Mouse (Mus musculus) liver, embryonic 11.5 days (tissue): ENCODE data around the gene Sdc4. TPM values are rescaled to one million over a fixed set of nuclear protein-coding genes. Genes with fewer than 3 reads are reported as not detected.

Source experiments
- ATAC-seq: fragments of 200-750 bp; cut with Nextera tagmentation; replicated peaks from 2 replicates; pipeline ENCODE4 v1.8.0; 2017; ENCODE audit warnings: moderate number of reproducible peaks, mild to moderate bottlenecking, moderate TSS enrichment, moderate library complexity; ENCODE audit not compliant: low FRiP score
- DNase-seq: peaks from one replicate; pipeline ENCODE4 v3.0.0-alpha.2; 2017; ENCODE audit warnings: low spot score
- H3K27ac ChIP-seq: fragments of 300-500 bp; sonication (generic); 2 replicates; pipeline ENCODE4 v1.5.1; 2014; ENCODE audit warnings: mild to moderate bottlenecking, low read depth, low read length, control low read depth
- H3K27me3 ChIP-seq: fragments of 300-500 bp; sonication (generic); replicated peaks from 2 replicates; pipeline ENCODE4 v1.6.1; 2014; ENCODE audit warnings: low read length, mixed read lengths; ENCODE audit not compliant: control insufficient read depth, insufficient read depth
- H3K36me3 ChIP-seq: fragments of 300-500 bp; sonication (generic); 2 replicates; pipeline ENCODE4 v1.6.1; 2014; ENCODE audit warnings: mild to moderate bottlenecking, low read length, moderate library complexity, mixed read lengths; ENCODE audit not compliant: control insufficient read depth, insufficient read depth
- H3K4me1 ChIP-seq: fragments of 300-500 bp; sonication (generic); replicated peaks from 2 replicates; pipeline ENCODE4 v1.6.1; 2014; ENCODE audit warnings: low read length, mixed read lengths; ENCODE audit not compliant: control insufficient read depth, insufficient read depth
- H3K4me2 ChIP-seq: fragments of 300-500 bp; sonication (generic); 2 replicates; pipeline ENCODE4 v1.6.1; 2014; ENCODE audit warnings: mild to moderate bottlenecking, control low read depth, moderate library complexity
- H3K4me3 ChIP-seq: fragments of 300-500 bp; sonication (generic); 2 replicates; pipeline ENCODE4 v1.5.1; 2014; ENCODE audit warnings: low read depth, low read length, control low read depth
- H3K9ac ChIP-seq: fragments of 300-500 bp; sonication (generic); 2 replicates; pipeline ENCODE4 v1.6.1; 2014; ENCODE audit warnings: low read depth, low read length, control low read depth
- H3K9me3 ChIP-seq: fragments of 300-500 bp; sonication (generic); 2 replicates; pipeline ENCODE4 v1.6.1; 2016; ENCODE audit warnings: low read length, inconsistent platforms, mixed read lengths; ENCODE audit not compliant: control insufficient read depth
- WGBS: fragments of 180-500 bp; shearing (Covaris S2); extraction: QIAGEN DNeasy Blood & Tissue Kit; methylation state at CpG from one replicate; pipeline ENCODE4 v1.1.7; 2014; 5-methylcytosine and 5-hydroxymethylcytosine counted together
- polyA plus RNA-seq: library from polyadenylated mRNA; unstranded; fragments of >200 nt; fragmentation: Nextera tagmentation; extraction: Ambion mirVana; gene quantifications from 2 replicates; pipeline ENCODE4 v1.2.1, GENCODE M21; 2014

Gene Sdc4
- polyA plus RNA-seq, 1 experiment from 2014 or later = 38.9 TPM

- peaks cover 4% of the 10 kb centered on the region; the same call in 1 of the 2 replicates for H3K36me3 ChIP-seq
- WGBS = 14% methylated on average over 7 of the region's 7 CpGs
- peaks cover 38% of the 10 kb centered on the region for H3K4me1 ChIP-seq
- no peak overlapping the region for H3K9ac ChIP-seq
- ATAC-seq (no peak), DNase-seq (no peak)
- H3K9me3 ChIP-seq = no peaks in the 10 kb centered on the region
- H3K27ac ChIP-seq = 0 out of 2 replicates have a peak overlapping the region, but pooled peaks have one; percentile 28
- no peak overlapping the region for H3K4me3 ChIP-seq
- H3K4me2 ChIP-seq = peak overlapping the region; percentile 31; the same call in 1 of the 2 replicates
- H3K27me3 ChIP-seq = peaks cover 40% of the 10 kb centered on the region
Observed at GRCm38 (mm10) chr2:164430697-164431096, 13.0 kb downstream of the Sdc4 start.

GRCm38 (mm10) chr2:164429881-164430615 lies 13.6 kb downstream of the Sdc4 start:
- DNase-seq (no peak), ATAC-seq (no peak)
- WGBS = 40% methylated on average over 15 of the region's 15 CpGs
- peaks cover 4% of the 10 kb centered on the region; the same call in 1 of the 2 replicates for H3K36me3 ChIP-seq
- H3K9me3 ChIP-seq = no peaks in the 10 kb centered on the region
- H3K9ac ChIP-seq = no peak overlapping the region
- no peak overlapping the region for H3K4me3 ChIP-seq
- peaks cover 31% of the 10 kb centered on the region for H3K4me1 ChIP-seq
- H3K27ac ChIP-seq = 0 out of 2 replicates have a peak overlapping the region, but pooled peaks have one; percentile 28
- no peak overlapping the region; the same call in 1 of the 2 replicates for H3K4me2 ChIP-seq
- H3K27me3 ChIP-seq = peaks cover 40% of the 10 kb centered on the region

GRCm38 (mm10) chr2:164428451-164428850 lies 15.2 kb downstream of the Sdc4 start:
- 31% methylated on average over 5 of the region's 5 CpGs for WGBS
- peaks cover 40% of the 10 kb centered on the region for H3K27me3 ChIP-seq

GRCm38 (mm10) chr2:164426952-164427351 lies 16.7 kb downstream of the Sdc4 start:
- H3K9me3 ChIP-seq = no peaks in the 10 kb centered on the region
- DNase-seq (no peak), ATAC-seq (no peak)
- H3K27me3 ChIP-seq = peaks cover 37% of the 10 kb centered on the region
- no peak overlapping the region for H3K27ac ChIP-seq
- WGBS = 68% methylated on average over 5 of the region's 5 CpGs
- H3K4me2 ChIP-seq = no peak overlapping the region
- H3K4me1 ChIP-seq = peaks cover 20% of the 10 kb centered on the region
- H3K36me3 ChIP-seq = peaks cover 13% of the 10 kb centered on the region; the same call in 1 of the 2 replicates
- no peak overlapping the region for H3K9ac ChIP-seq
- H3K4me3 ChIP-seq = no peak overlapping the region

More at GRCm38 (mm10) chr2:164428451-164428850, 15.2 kb downstream of the Sdc4 start:
- Histone ChIP-seq H3K4me3 (no peak overlapping the region), H3K4me2 (no peak overlapping the region), H3K36me3 (peaks cover 13% of the 10 kb centered on the region; the same call in 1 of the 2 replicates), H3K9ac (no peak overlapping the region), H3K4me1 (peaks cover 27% of the 10 kb centered on the region), H3K27ac (no peak overlapping the region), H3K9me3 (no peaks in the 10 kb centered on the region)
- no peak for DNase-seq
- ATAC-seq = no peak

GRCm38 (mm10) chr2:164426121-164426520 lies 17.6 kb downstream of the Sdc4 start:
- Histone ChIP-seq H3K9me3 (no peaks in the 10 kb centered on the region), H3K4me2 (no peak overlapping the region), H3K27me3 (peaks cover 31% of the 10 kb centered on the region), H3K36me3 (peaks cover 13% of the 10 kb centered on the region; the same call in 1 of the 2 replicates), H3K9ac (no peak overlapping the region), H3K4me3 (no peak overlapping the region), H3K27ac (no peak overlapping the region), H3K4me1 (peaks cover 12% of the 10 kb centered on the region)
- DNase-seq (no peak), ATAC-seq (no peak)
- WGBS = 13% methylated on average over 12 of the region's 12 CpGs

GRCm38 (mm10) chr2:164425401-164425800 lies 18.3 kb downstream of the Sdc4 start:
- Histone ChIP-seq H3K4me3 (no peak overlapping the region), H3K27ac (no peak overlapping the region), H3K4me1 (peaks cover 5% of the 10 kb centered on the region), H3K9ac (no peak overlapping the region), H3K36me3 (peaks cover 13% of the 10 kb centered on the region; the same call in 1 of the 2 replicates), H3K9me3 (no peaks in the 10 kb centered on the region), H3K27me3 (peaks cover 26% of the 10 kb centered on the region), H3K4me2 (no peak overlapping the region)
- 86% methylated on average over 5 of the region's 5 CpGs for WGBS
- ATAC-seq = no peak
- no peak for DNase-seq

GRCm38 (mm10) chr2:164424406-164424805 lies 19.3 kb downstream of the Sdc4 start:
- no peak overlapping the region for H3K4me2 ChIP-seq
- H3K36me3 ChIP-seq = peaks cover 13% of the 10 kb centered on the region; the same call in 1 of the 2 replicates
- ATAC-seq (no peak), DNase-seq (no peak)
- no peaks in the 10 kb centered on the region for H3K9me3 ChIP-seq
- H3K9ac ChIP-seq = no peak overlapping the region
- peaks cover 3% of the 10 kb centered on the region; the same call in 1 of the 2 replicates for H3K4me1 ChIP-seq
- H3K27ac ChIP-seq = no peak overlapping the region
- H3K4me3 ChIP-seq = no peak overlapping the region
- 90% methylated on average over 8 of the region's 8 CpGs for WGBS
- H3K27me3 ChIP-seq = peaks cover 16% of the 10 kb centered on the region

- Histone ChIP-seq H3K4me2 (no peak overlapping the region), H3K9ac (no peak overlapping the region), H3K9me3 (no peaks in the 10 kb centered on the region), H3K27ac (no peak overlapping the region), H3K4me1 (peaks cover 3% of the 10 kb centered on the region; the same call in 1 of the 2 replicates), H3K4me3 (no peak overlapping the region), H3K27me3 (peaks cover 7% of the 10 kb centered on the region), H3K36me3 (peaks cover 13% of the 10 kb centered on the region; the same call in 1 of the 2 replicates)
- no peak for DNase-seq
- no peak for ATAC-seq
- WGBS = 86% methylated on average over 11 of the region's 11 CpGs
Observed at GRCm38 (mm10) chr2:164423464-164423863, 20.2 kb downstream of the Sdc4 start.
